Mouse (Mus musculus) 416B (cell line): ENCODE measurements around the gene Ncbp1.

Source experiments
- DNase-seq: peaks from one replicate; pipeline ENCODE4 v3.0.0; 2011; ENCODE audit warnings: low read depth

Gene Ncbp1

GRCm38 (mm10) chr4:46138287-46139222 lies at the start of gene Ncbp1, which contains the start of gene Tstd2:
Ncbp1 (plus strand) TSS chr4:46138613.
Tstd2 (minus strand) TSS chr4:46138694.
- DNase-seq, result peak; percentile 91

- no peak for DNase-seq
These were observed 48.8 kb upstream of the Ncbp1 start for GRCm38 (mm10) chr4:46089524-46090125.

DNA sequence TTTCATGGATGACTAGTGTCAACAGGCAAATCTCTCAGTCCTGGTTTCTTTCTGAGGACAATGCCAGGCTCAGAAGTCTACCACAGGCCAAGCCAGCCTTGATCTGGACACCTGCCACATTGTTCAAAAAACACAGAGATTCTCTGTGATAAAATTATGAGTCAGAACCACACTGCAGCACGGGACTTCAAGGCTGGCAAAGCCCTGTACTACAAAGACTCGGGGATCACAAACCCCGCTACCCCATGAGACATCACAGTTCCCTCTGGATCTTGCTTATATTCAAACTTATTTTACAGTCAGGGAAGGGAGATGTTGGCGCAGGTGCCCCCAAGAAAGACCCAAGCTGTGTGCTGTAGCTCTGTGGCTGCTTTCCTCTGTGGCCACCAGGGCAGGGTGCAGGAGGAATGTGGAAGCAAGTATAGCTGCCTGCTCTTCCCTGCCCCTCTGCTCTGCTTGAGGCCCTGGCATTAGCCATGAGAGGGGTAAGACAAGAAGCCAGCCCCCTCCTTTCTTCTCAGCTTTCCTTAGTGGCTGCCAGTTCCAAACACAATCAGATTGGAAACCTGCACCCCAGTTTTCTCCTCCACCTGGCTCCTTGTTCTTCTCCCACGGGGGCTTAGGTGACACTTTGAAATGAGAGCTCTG lies 45.9 kb upstream of the Ncbp1 start:
- DNase-seq, result peak; percentile 82

- DNase-seq, result peak; percentile 73
These were observed 43.2 kb upstream of the Ncbp1 start for GRCm38 (mm10) chr4:46094916-46095825.

- no peak for DNase-seq
These were observed 42.6 kb upstream of the Ncbp1 start for GRCm38 (mm10) chr4:46095826-46096159.

DNA sequence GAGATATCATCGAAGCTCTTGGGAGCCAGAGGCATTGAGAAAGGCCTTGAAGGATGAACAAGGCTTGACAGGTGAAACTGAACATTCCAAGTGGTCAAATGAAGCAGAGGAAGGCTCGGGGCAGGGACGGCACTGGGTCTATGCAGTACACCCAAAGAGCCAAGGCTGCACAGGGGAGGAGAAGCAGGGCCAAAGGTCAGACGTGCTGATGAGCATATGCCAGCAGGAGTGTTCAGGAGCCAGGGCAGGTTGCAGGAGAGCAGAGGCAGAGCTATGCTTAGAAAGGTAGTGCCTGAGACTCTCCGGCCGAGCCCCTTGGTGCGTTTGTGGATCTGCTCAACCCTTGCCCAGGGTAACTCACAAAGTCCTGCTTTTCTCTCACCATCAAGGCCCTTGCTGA lies 41.9 kb upstream of the Ncbp1 start:
- DNase-seq, result no peak

DNA sequence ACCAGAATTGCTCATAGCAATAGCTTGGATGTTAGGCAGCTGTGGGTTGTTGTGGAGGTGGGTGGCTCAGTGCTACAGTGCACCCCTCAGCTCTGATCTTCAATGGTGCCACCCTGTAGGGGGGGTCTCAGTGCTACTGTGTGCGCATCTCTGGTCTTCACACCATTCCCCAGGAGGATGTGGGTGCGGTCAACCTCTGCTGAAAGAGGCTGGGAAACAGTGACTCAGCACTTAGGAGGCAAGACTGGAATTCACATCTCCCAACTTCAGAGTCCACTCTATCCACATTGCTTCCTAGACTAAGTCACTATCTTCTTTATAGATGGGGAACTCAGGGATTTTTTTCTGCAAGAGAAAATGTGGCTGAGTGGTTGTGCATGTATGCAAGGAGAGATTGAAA lies 40.8 kb upstream of the Ncbp1 start:
- peak; percentile 14 for DNase-seq

DNA sequence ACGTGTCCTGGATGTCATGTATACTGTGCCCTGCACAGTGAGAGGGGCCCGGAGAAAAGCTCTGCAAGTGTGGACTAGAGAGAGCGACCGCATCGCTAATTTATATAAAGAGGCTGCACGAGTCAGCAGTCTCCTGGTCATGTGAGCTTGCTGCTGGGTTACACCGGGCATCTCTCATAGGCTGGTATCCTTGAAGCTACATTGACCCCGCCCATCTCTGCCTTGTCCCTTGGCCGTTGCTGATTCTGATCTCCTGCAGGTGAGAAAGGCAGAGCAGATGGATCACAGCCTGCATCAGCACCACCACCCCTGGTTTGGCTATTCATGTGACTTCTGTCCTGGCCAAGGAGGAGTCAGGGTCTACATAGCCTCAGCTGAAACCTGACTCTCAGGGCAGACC lies 39.3 kb upstream of the Ncbp1 start:
- DNase-seq, result no peak

- no peak for DNase-seq
These were observed 37.9 kb upstream of the Ncbp1 start for GRCm38 (mm10) chr4:46100539-46100938.

DNA sequence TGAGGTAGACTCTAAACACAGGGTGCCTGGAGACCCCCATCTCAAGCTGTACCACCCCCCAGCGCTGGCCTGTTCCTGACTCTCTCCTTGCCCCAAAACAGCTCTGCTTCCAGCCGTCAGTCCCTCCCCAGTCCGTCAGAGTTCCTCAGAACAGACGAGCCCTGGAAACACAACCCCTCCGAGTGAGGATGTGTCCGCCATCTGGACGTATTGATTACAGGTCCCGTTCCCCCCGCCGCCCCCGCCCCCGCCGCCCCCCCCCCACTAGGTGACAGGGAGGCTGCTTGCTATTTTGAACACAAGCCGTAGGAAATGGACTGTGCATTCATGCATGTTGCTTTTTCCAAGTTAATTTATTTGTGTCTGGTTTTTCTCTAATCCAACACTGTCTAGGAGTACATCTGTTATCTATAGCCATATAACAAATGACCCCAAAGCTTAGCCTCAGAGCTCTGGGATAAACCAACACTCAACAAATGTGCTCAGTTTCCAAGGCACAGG lies 37.2 kb upstream of the Ncbp1 start:
- no peak for DNase-seq

DNA sequence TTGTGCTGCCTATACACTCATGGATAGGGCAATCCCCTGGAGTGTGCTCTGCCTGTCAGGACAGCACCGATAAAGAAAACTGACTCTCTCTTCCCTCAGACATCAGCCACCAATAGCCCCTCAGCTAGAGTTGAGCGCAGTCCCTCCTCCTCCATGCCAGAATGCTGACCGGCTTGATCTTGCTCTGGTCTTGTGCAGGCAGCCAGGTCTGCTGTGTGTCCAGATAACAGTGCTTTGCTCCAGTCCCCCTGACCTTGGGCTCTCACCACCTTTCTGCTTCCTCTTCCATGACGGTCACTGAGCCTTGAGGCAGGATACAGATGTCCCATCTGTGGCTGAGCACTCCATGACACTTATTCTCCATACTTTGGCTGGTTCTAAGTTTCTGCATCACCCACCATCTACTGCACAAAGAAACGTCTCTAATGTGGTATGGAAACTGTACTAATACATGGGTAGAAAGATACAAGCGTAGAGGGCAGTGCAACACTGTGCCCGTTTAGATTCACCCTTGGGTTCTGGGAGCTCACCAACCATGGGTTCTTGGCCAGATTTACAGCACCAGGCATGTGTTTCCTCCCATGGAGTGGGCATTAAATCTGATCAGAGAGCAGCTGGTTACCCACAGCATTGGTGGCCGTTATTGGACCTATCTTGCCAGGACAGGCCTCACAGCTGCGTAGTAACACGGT lies 36.2 kb upstream of the Ncbp1 start:
- DNase-seq, result peak; percentile 30

- no peak for DNase-seq
These were observed 28.3 kb upstream of the Ncbp1 start for GRCm38 (mm10) chr4:46110084-46110483.

DNA sequence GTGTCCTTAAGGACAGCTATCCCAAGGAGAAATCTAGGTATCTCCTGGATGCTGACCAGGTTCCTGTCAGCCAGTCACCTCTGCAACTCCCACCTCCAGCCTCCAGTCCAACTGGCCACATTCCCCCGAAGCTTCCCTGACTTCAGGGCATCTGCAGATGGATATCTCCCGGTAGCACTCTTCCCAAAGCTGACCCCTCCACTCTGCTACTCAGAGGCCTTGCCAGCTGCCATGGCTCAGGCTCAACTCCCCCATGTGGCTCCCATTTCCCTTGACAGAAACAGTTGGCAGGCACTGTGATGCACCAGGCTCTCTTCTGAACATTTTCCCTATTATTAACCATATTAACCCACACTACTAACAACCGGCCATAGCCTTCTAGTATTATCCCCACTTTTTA lies 27.1 kb upstream of the Ncbp1 start:
- no peak for DNase-seq

DNA sequence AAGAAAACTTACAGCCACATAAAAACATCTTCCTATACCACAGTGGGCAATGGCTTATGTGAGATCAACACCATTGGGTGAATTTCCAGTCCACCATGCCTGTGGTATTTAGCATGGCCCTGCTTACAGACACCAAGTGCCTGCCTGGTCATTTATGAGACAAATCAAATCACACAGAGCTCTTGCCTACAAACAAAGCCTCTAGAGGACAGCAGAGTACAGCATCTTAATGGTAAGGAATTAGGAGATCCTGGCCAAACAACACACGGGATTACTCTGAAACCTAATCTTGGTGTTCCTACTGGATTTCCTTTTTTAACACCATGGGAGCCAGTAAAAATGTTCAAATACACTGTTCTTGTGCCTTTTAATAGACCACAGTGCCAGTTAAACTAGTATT lies 23.1 kb upstream of the Ncbp1 start:
- DNase-seq, result no peak

DNA sequence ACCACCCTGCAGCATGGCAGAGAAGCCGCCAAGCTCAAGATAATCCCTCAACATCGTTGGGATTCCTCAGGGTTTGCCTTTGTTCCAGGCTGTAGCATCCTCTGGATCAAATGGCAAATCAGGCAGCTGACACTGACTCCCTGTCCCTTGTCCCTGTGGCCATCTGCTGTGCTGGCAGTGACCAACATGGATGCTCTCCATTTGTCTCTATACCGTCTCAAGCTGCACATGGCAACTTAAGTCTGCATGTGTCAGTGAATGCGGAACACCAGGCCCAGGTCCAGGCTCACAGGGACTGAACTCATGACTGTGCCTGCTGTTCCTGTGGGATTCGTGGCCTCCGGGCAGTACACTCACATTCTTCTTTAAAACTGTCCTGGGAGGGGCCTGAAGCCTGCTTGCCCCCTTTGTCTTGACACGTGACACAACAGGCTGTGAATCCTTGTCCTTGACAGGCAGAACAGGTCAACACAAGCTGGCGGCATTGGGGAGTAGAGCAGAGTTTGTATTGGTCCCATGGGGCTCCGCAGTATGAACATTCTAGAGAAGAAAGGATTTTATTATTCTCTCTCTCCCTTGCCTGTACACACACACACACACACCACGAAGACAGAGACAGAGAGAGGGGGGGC lies 21.8 kb upstream of the Ncbp1 start:
- DNase-seq, result no peak

- DNase-seq, result no peak
These were observed 20.9 kb upstream of the Ncbp1 start for GRCm38 (mm10) chr4:46117536-46117935.

DNA sequence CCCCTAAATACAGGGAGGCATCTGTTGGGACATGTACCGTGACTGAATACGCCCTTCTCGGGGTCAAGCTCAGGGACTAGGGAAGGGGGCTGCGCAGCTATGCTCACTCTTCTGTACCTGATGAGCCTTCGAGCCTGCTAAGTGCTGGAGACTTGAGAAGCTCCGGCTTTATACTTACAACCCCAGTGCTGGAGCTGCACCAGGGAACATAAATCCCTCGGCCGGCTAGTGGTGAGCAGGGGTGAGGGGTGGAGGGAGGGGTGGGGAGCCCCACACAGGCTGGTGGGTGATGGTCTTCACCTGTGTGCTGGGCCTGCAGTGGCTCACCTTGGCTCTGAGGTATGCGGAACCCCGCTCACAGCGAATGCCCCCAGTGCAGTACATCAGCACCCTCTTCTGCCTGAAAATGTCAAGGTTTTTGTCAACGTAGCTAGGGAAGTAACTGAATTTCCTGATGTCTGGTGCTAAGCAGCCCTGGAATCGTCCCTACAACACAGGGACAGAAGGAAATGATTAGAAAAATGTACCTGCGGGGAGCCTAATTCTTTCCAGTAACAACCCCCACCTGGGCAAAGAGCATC lies 18.8 kb upstream of the Ncbp1 start:
- DNase-seq, result no peak

GRCm38 (mm10) chr4:46120767-46121166 lies 17.6 kb upstream of the Ncbp1 start:
- no peak for DNase-seq

GRCm38 (mm10) chr4:46123358-46123757 lies 15.1 kb upstream of the Ncbp1 start:
- DNase-seq, result no peak

DNA sequence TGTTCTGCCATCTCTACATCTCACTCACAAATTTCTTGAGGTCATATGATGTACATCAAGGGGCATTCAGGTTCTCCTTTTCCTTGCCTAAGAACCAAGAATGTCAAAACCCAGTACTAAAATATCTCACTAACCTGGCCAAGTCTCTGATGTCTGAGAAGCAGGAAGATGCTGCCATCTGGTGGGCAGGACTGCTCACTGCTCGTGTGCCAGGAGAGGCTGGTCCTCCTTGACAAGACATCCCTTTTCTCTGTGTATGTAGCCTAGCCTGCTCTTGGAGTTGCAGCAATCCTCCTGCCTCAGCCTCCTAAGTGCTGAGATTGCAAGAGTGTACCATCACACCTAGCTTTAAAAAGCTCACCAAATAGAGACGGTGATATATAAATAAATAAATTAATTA lies 11.9 kb upstream of the Ncbp1 start:
- DNase-seq, result peak; percentile 78
